Mouse (Mus musculus) c-Kit-positive CD71-positive TER-119-negative erythroid progenitor cells, embryonic 14.5 days (primary cell): ENCODE measurements at regions not wholly inside any gene's neighbourhood (a gene's known extent, or its start where the extent isn't known, plus 50 kb on each side); places are given as distances from the start of the nearest gene placed in this dataset.

Experiments
- DNase-seq: peaks from one replicate; pipeline ENCODE4 v3.0.0-alpha.2; 2013; ENCODE audit warnings: low read depth

DNA sequence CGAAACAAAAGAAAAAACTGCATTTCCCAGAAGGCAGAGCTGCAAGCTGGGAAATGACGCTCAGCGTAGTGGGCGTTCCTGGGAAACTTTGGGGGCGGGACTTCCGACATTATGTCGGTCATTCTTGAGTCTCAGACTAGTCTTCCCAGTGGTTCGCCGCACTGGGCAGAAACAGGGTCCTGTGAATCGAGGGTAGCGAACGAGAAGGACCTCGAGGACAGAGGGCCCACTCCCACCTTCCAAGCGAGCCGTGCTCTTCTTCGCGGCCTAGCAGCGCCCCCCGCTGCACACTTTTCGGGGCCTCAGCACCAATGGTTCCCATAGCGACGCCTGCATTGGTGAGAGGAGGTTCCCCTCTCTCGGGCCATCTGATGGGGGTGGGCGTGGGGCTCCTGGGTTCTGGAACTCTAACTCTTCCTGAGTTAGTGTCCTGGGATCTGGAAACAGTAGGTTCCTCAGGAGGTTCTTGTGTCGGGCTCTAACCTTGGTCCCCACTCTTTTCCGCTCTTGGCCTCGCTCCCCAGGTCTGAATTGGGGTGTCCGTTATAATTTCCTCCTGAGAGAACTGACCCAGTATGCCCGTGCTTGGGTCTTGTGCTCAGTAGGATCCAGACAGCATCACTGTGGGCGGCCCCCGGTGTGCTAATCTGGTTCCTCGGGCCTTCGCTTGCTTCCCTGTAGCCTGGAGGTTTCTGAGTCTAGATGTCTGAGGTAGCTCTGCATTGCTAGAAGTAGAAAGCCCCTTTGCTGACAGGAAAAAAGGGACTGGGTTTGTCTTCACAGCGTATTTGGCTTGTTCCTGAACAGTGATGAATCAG, 52.8 kb upstream of the Gramd1a start:
- DNase-seq = peak; percentile 74

DNA sequence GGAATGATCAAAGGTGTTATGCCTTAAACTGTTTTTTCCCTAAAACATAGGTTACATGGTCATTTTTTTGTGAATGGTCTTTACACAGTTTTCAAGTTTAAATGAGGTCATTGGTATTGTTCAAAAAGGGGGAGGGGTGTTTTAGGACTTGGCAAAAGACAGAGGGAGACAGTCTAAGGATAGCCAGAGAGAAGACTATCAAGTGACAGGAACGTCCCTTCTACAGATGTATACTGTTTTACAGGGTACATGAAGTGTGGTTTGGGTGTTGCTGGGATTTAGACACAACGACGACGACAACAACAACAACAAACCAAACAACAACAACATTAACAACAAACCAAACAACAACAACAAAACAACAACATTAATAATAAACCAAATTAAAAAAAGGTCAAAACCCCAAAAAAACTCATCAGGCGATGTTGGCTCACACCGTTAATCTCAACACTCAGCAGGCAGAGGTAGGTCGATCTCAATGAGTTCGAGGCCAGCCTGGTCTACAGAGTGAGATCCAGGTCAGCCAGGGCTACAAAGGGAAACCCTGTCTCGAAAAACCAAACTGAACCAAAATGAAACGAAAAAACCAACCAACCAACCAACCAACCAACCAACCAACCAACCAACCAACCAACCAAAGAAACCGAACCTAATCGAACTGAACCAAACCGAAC, 52.0 kb upstream of the Gramd1a start:
- no peak for DNase-seq
